Mouse (Mus musculus) embryo, embryonic 10 days (tissue): ENCODE data around the gene 2210016F16Rik.
"Not testable (repeated sequence)": the region's sequence is repeated elsewhere in the genome, so short reads cannot be mapped to it uniquely, and the experiment has no call there.

Experiments used
- DNase-seq: peaks from one replicate; pipeline ENCODE4 v3.0.0-alpha.2; 2015; ENCODE audit warnings: low spot score

2210016F16Rik gene

GRCm38 (mm10) chr13:58372278-58373152, 12.5 kb downstream of the 2210016F16Rik start:
- DNase-seq, result no peak

- DNase-seq, result no peak
These were observed 16.2 kb downstream of the 2210016F16Rik start for GRCm38 (mm10) chr13:58368835-58369234.

GRCm38 (mm10) chr13:58367641-58368040, 17.4 kb downstream of the 2210016F16Rik start:
- DNase-seq, result no peak

GRCm38 (mm10) chr13:58366373-58366772, 18.7 kb downstream of the 2210016F16Rik start:
- no peak for DNase-seq

- DNase-seq, result not testable (repeated sequence)
These were observed 19.8 kb downstream of the 2210016F16Rik start for GRCm38 (mm10) chr13:58365179-58365578.

- no peak for DNase-seq
These were observed 20.5 kb downstream of the 2210016F16Rik start for GRCm38 (mm10) chr13:58364353-58365175.

GRCm38 (mm10) chr13:58359304-58359653, 25.7 kb downstream of the 2210016F16Rik start:
- DNase-seq, result no peak

- peak; percentile 89 for DNase-seq
These were observed 26.3 kb downstream of the 2210016F16Rik start, which contains the start of gene Kif27 for GRCm38 (mm10) chr13:58358629-58359303. TSS of gene Kif27 (minus strand) at chr13:58359122.

GRCm38 (mm10) chr13:58352996-58353395, 32.0 kb downstream of the 2210016F16Rik start:
- DNase-seq, result no peak

GRCm38 (mm10) chr13:58350606-58351005, 34.4 kb downstream of the 2210016F16Rik start:
- DNase-seq, result peak; percentile 40

GRCm38 (mm10) chr13:58344505-58344904, 40.5 kb downstream of the 2210016F16Rik start:
- no peak for DNase-seq

- DNase-seq, result no peak
These were observed 47.6 kb downstream of the 2210016F16Rik start for GRCm38 (mm10) chr13:58337456-58337855.

- DNase-seq, result no peak
These were observed 50.9 kb downstream of the 2210016F16Rik start for GRCm38 (mm10) chr13:58334116-58334515.
